ENCODE assay signal across 18 mouse cellular contexts in the genomic region with DNA sequence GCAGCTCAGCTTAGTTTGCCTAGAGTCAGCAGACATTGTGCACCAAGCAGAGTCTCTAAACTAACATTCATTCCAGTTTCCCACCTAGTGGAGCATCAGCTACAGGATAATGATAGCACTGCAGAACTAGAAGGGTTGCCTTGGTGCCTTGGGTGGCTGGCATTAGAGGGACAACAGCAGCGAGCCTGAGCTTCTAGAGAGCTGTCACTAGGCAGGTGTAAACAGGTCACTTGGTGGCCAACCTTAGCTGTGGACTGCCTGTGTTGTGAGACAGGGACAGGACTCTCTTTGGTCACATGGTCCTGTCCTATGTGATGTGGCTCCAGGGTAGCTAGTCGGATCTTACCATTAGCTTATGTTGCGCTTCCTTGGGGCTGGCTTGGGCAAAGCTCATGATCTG. TPM values are rescaled to one million over a fixed set of nuclear protein-coding genes. Genes with fewer than 3 reads are reported as not detected.
A peak's percentile ranks its signal among the peaks of the same experiment; 100 is the strongest.
DNase-seq lines count a peak whose midpoint lies in the region; ATAC-seq and TF ChIP-seq lines count a peak whose summit lies in the region.
"Had no signal": no experiment of that assay in that cellular context is flagged by ENCODE, and none has a peak within 500 bp of the region (broad histone marks: within the 10 kb centered on the region; RNA-seq: fewer than 3 reads in every experiment).

No protein-coding gene starts in this region.

- H3K9me3 ChIP-seq in heart, embryonic 10.5 days, result 0 out of 2 replicates have a peak, but pooled peaks cover 2% of the 10 kb centered on the region
- H3K9me3 ChIP-seq in heart, embryonic 11.5 days (replicated peaks; ENCODE audit: control insufficient read depth, low read length), result peaks cover 5% of the 10 kb centered on the region
- H3K9me3 ChIP-seq in liver, embryonic 11.5 days (ENCODE audit: control insufficient read depth, low read length), result no peaks in the 10 kb centered on the region
- H3K9me3 ChIP-seq: forebrain, embryonic 15.5 days; stomach, embryonic 15.5 days had no signal

- DNase-seq in heart, embryonic 10.5 days (ENCODE audit: low spot score), result no peak
- no peak for DNase-seq in liver, embryonic 11.5 days (ENCODE audit: low spot score)
- no peak for DNase-seq in liver
- DNase-seq in right cerebral cortex, postnatal 25 days, result no peak
- no peak for DNase-seq in cerebellum, adult 2 months
- DNase-seq: cerebellum, postnatal 10 days; gastrocnemius, postnatal 25 days; kidney, postnatal 36 days; lung, postnatal 36 days; right cerebral cortex, postnatal 14 days had no signal

- peak overlapping the region; percentile 6; the same call in 1 of the 2 replicates for H3K27ac ChIP-seq in heart, embryonic 10.5 days
- H3K27ac ChIP-seq in heart, embryonic 11.5 days (ENCODE audit: low read depth, low read length), result no peak overlapping the region
- H3K27ac ChIP-seq in liver, embryonic 11.5 days (ENCODE audit: low read depth, low read length), result peak overlapping the region; percentile 43; the same call in 1 of the 2 replicates
- no peak overlapping the region for H3K27ac ChIP-seq in cerebellum, adult 2 months (ENCODE audit: insufficient read depth, low read length)
- H3K27ac ChIP-seq: embryonic facial prominence, embryonic 13.5 days; forebrain, embryonic 15.5 days; hindbrain, postnatal 0 days; stomach, embryonic 15.5 days had no signal

- ATAC-seq in heart, embryonic 11.5 days (replicated peaks; ENCODE audit: insufficient number of reproducible peaks, low FRiP score, low TSS enrichment), result no peak
- ATAC-seq in liver, embryonic 11.5 days (replicated peaks; ENCODE audit: low FRiP score), result peak; percentile 34; the same call in 1 of the 2 replicates
- ATAC-seq in erythroid progenitor cell, adult 5-6 weeks (replicated peaks; ENCODE audit: low FRiP score, poor library complexity, severe bottlenecking), result peak; percentile 51
- ATAC-seq in megakaryocyte, adult 5-6 weeks (ENCODE audit: poor library complexity, severe bottlenecking), result peak; percentile 13; the same call in 1 of the 2 replicates
- ATAC-seq: activated CD4-positive, CD25-positive, alpha-beta regulatory T cell, adult 4 months; forebrain, embryonic 15.5 days; hindbrain, postnatal 0 days had no signal

- no peak overlapping the region for H3K4me3 ChIP-seq in heart, embryonic 10.5 days
- H3K4me3 ChIP-seq in heart, embryonic 11.5 days (ENCODE audit: low read depth, low read length), result no peak overlapping the region
- no peak overlapping the region for H3K4me3 ChIP-seq in liver, embryonic 11.5 days (ENCODE audit: low read depth, low read length)
- H3K4me3 ChIP-seq in cerebellum, adult 2 months (replicated peaks; ENCODE audit: insufficient read depth, low read depth, low read length), result no peak overlapping the region
- H3K4me3 ChIP-seq: embryonic facial prominence, embryonic 13.5 days; forebrain, embryonic 15.5 days; stomach, embryonic 15.5 days had no signal

- no peak overlapping the region for H3K9ac ChIP-seq in heart, embryonic 11.5 days (ENCODE audit: low read depth, low read length)
- H3K9ac ChIP-seq in liver, embryonic 11.5 days (ENCODE audit: low read depth, low read length), result 0 out of 2 replicates have a peak overlapping the region, but pooled peaks have one; percentile 14
- H3K9ac ChIP-seq: embryonic facial prominence, embryonic 13.5 days; forebrain, embryonic 15.5 days; stomach, embryonic 15.5 days had no signal

- no peak for TF ChIP-seq CTCF in cerebellum, adult 2 months (IDR thresholded peaks at IDR 0.05; ENCODE audit: borderline replicate concordance, insufficient read depth, low read depth, low read length)

- peaks cover 13% of the 10 kb centered on the region for H3K36me3 ChIP-seq in heart, embryonic 10.5 days
- peaks cover 2% of the 10 kb centered on the region; the same call in 1 of the 2 replicates for H3K36me3 ChIP-seq in heart, embryonic 11.5 days (ENCODE audit: control insufficient read depth, insufficient read depth, low read length)
- H3K36me3 ChIP-seq in liver, embryonic 11.5 days (ENCODE audit: control insufficient read depth, insufficient read depth, low read length), result peaks cover 7% of the 10 kb centered on the region; the same call in 1 of the 2 replicates

- no peak for TF ChIP-seq POLR2A in cerebellum, adult 2 months (IDR thresholded peaks at IDR 0.05; ENCODE audit: borderline replicate concordance, insufficient read depth, low read length)

- 47% methylated on average over 3 of the region's 3 CpGs for WGBS in heart, embryonic 10.5 days
- 54% methylated on average over 3 of the region's 3 CpGs for WGBS in heart, embryonic 11.5 days (ENCODE audit: insufficient replicate concordance)
- WGBS in liver, embryonic 11.5 days, result 62% methylated on average over 3 of the region's 3 CpGs
- 76% methylated on average over 3 of the region's 3 CpGs for WGBS in cerebellum, adult 2 months

- H3K4me1 ChIP-seq in heart, embryonic 10.5 days, result peaks cover 30% of the 10 kb centered on the region
- H3K4me1 ChIP-seq in heart, embryonic 11.5 days (ENCODE audit: control insufficient read depth, insufficient read depth, low read length), result peaks cover 26% of the 10 kb centered on the region
- H3K4me1 ChIP-seq in liver, embryonic 11.5 days (replicated peaks; ENCODE audit: control insufficient read depth, insufficient read depth, low read length), result peaks cover 39% of the 10 kb centered on the region
- peaks cover 7% of the 10 kb centered on the region for H3K4me1 ChIP-seq in cerebellum, adult 2 months (ENCODE audit: control insufficient read depth, insufficient read depth, low read length)

- no peaks in the 10 kb centered on the region for H3K27me3 ChIP-seq in heart, embryonic 10.5 days (ENCODE audit: insufficient read depth, poor library complexity, severe bottlenecking)
- no peaks in the 10 kb centered on the region for H3K27me3 ChIP-seq in heart, embryonic 11.5 days (ENCODE audit: control insufficient read depth, insufficient read depth, low read length)
- H3K27me3 ChIP-seq in liver, embryonic 11.5 days (replicated peaks; ENCODE audit: control insufficient read depth, insufficient read depth, low read length), result no peaks in the 10 kb centered on the region
- H3K27me3 ChIP-seq in cerebellum, adult 2 months (ENCODE audit: control insufficient read depth, insufficient read depth, low read length), result no peaks in the 10 kb centered on the region
- H3K27me3 ChIP-seq: embryonic facial prominence, embryonic 13.5 days; forebrain, embryonic 15.5 days; stomach, embryonic 15.5 days had no signal

- H3K4me2 ChIP-seq in heart, embryonic 11.5 days, result no peak overlapping the region
- peak overlapping the region; percentile 43 for H3K4me2 ChIP-seq in liver, embryonic 11.5 days
- H3K4me2 ChIP-seq: forebrain, embryonic 15.5 days had no signal

RNA-seq across cellular contexts. Expression of gene Usp25, which starts 6.7 kb away (rescaled TPM):
- polyA plus RNA-seq in heart, embryonic 10.5 days (2016; fragmentation: Nextera tagmentation; extraction: Ambion mirVana), result 20.8 and 23.1 TPM in 2 replicates
- polyA plus RNA-seq in heart, embryonic 11.5 days (2014; fragmentation: Nextera tagmentation; extraction: Ambion mirVana), result 29.4 and 29.9 TPM in 2 replicates
- polyA plus RNA-seq in liver, embryonic 11.5 days (2014; fragmentation: Nextera tagmentation; extraction: Ambion mirVana), result 49.1 and 57.4 TPM in 2 replicates
- 239 and 274 TPM in 2 replicates for total RNA-seq in erythroid progenitor cell, adult 5-6 weeks (2015; ENCODE audit: low replicate concordance)
- total RNA-seq in erythroid progenitor cell, adult 5-6 weeks (2017; ENCODE audit: low replicate concordance), result 281 and 398 TPM in 2 replicates
- 147 and 155 TPM in 2 replicates for total RNA-seq in megakaryocyte, adult 5-6 weeks (2015)
- 160 and 174 TPM in 2 replicates for total RNA-seq in megakaryocyte, adult 5-6 weeks (2017)
- polyA plus RNA-seq in cerebellum, adult 2 months (2012; rRNA removed), result 20.2 and 20.5 TPM in 2 replicates

Comparison
In these comparisons a context has a peak if more than half of its experiments do, and no peak if none do; other contexts are left out.
1. H3K27ac ChIP-seq: peak in heart, embryonic 10.5 days (single experiment) and liver, embryonic 11.5 days (single experiment); none in heart, embryonic 11.5 days (single experiment) and cerebellum, adult 2 months (single experiment).